Mouse (Mus musculus) lung, adult 2 months (tissue): ENCODE results near the gene Gripap1.

Source experiments
- CTCF ChIP-seq: fragments of 200-500 bp; IDR thresholded peaks from 2 replicates; pipeline ENCODE4 v1.5.1; 2011; ENCODE audit warnings: mild to moderate bottlenecking, low read length, control low read depth; ENCODE audit not compliant: insufficient read depth
- POLR2A ChIP-seq: fragments of 200-500 bp; IDR thresholded peaks from 2 replicates; pipeline ENCODE4 v1.6.1; 2011; ENCODE audit warnings: low read depth, mild to moderate bottlenecking, control low read depth, low read length, borderline replicate concordance; ENCODE audit errors: extremely low read depth

DNA sequence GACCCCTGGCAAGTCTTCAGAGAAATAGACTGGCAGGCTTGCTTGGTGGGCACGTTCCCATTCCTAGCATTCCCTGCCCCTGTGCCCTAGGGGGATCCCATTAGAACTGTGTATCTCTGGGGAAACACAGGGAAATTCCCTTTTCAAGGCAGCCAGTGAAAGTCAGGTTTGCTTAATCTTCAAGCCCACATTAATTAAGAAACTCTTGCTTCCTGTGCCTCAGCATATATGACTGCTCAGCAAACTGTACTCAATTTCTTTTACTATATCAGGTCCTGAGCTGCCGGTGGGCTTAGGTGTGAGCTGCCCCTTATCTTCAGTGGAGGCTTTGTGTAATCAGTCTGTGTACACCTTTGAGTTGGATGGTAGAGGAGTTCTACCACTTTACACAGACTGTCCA is 76.2 kb downstream of the Gripap1 start:
- no peak for TF ChIP-seq CTCF
- TF ChIP-seq POLR2A, result no peak
